Mouse (Mus musculus): Measurements from ENCODE around the gene Ece1.
A peak's percentile ranks its signal among the peaks of the same experiment; 100 is the strongest.

Gene Ece1

DNA sequence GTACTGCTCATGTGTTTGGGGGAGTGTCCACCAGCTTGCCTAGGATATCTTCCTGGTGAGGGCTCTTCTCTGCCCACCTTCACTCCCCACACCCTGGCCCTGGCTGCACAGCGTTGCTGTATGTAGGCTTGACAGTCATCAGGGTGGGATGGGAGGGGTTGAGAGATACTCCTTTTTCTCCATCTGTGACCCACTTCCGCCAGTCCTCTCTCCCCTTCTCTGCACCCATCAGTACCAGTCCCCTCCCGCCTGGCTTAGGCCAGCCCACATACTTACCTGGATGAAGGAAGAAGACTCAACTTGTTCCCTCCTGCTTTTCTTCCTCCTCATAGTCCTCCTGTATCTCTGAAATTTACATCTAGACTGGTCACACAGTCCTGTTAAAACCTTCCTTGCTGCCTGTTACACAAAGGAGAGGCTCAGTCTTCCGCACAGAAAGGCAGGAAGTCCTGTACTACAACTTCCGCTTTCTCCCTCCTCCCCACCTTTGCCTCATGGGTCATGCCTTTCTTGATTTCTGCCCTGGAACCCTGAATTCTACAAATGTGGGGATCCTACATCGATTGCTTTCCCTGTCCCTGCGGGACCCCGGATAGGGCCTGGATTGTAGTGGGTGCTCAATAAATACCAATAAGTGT lies 21.6 kb downstream of the Ece1 start:
- DNase-seq: no peak

GRCm38 (mm10) chr4:137887337-137887992 lies 25.4 kb downstream of the Ece1 start:
- no peak for DNase-seq

GRCm38 (mm10) chr4:137887993-137888388 lies 26.0 kb downstream of the Ece1 start:
- DNase-seq: no peak

- DNase-seq: no peak
Measured at GRCm38 (mm10) chr4:137890596-137890995, 28.6 kb downstream of the Ece1 start.

- DNase-seq: no peak
Measured at GRCm38 (mm10) chr4:137891553-137892145, 29.6 kb downstream of the Ece1 start.

- DNase-seq: no peak
Measured at GRCm38 (mm10) chr4:137892713-137893242, 30.7 kb downstream of the Ece1 start.

GRCm38 (mm10) chr4:137896612-137897297 lies 34.7 kb downstream of the Ece1 start:
- no peak for DNase-seq

GRCm38 (mm10) chr4:137897298-137897612 lies 35.2 kb downstream of the Ece1 start:
- peak; percentile 70 for DNase-seq

GRCm38 (mm10) chr4:137898490-137898889 lies 36.5 kb downstream of the Ece1 start:
- DNase-seq: no peak

DNA sequence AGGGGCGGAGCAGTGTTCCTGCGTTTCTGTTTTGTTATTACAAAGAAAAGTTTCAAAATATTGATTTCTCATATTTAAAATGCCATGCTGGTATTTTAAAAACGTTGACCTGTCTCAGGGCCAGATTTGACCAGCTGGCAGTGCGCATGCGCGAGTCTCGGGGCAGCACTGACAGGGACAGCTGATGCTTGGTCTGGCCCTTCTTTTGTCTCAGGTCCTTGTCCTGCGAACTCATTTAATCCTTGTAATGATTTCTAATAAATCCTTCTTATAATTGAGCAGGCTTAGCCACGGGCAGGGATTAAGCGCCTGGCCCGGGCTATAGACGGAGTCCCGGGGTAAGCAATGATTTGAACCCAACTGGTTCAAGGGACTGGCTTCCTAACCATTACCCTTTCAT lies 40.2 kb downstream of the Ece1 start:
- no peak for DNase-seq

GRCm38 (mm10) chr4:137902873-137903272 lies 40.8 kb downstream of the Ece1 start:
- no peak for DNase-seq

DNA sequence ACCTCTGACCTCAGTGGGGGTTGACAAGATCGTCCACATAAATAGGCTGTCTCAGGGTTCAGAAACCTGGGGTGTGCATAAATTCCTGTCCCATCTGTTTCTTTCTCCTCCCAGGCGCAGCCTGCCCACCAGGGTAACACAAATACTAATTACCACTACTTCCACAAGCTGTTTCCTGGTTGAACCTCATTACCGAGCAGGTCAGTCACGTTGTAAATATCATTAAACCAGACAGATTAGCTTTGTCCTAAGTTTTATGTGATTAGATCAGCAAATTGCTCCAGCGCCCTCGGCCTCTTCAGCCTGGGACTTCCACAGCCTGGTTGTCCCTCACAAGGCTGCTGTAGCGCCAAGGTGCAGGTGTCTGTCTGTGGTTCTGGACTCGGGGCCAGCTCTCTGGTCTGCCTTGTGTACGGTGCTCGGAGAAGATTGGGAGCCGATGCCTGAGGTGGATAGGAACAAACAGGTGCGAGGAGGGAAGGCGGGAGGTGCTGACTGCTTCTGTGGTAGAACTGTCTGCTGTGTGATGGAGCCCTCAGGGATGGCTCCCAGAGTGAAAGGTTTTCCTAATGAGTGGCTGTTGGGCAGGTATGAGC lies 43.0 kb downstream of the Ece1 start:
- DNase-seq: peak; percentile 62

GRCm38 (mm10) chr4:137907979-137908378 lies 45.9 kb downstream of the Ece1 start:
- no peak for DNase-seq

- DNase-seq: no peak
Measured at GRCm38 (mm10) chr4:137908489-137908888, 46.5 kb downstream of the Ece1 start.

DNA sequence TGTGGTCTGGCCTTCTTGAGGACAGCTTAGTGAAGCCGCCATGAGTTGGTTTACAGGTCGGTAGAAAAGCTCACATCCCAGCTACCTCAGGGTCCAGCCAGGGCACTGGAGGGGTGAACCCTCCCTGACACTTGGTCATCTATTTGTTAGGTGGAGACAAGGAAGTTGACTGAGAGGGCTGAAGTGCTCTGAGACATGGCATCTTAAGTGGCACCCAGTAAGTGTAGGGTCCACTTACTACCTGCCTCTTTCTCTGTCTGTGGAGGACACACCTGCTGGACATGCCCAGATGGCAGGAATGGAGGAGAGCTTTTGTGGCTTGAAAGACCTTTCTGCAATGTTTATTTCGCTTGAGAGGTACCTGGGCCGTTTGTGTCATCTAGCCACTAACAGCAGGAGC lies 46.9 kb downstream of the Ece1 start:
- DNase-seq: no peak

DNA sequence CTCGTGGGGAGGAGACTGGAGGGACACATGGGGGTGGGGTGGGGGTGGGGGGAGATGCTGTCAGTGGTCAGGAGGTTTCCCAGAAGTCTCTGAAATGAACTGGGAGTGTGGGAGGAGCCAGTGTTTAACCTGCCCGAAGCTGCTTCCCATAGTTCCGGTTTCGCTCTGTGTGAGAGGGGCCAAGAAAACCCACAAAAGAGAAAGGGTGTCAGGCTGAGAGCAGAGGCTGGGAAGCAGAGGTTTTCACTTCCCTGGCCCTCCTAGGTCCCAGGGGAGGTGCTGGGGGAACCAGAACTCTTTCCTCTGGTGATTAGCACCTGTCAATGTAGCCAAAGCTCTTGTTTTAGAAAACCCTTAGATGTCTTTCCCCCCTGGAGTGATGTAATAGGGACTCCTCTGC lies 47.4 kb downstream of the Ece1 start:
- no peak for DNase-seq

DNA sequence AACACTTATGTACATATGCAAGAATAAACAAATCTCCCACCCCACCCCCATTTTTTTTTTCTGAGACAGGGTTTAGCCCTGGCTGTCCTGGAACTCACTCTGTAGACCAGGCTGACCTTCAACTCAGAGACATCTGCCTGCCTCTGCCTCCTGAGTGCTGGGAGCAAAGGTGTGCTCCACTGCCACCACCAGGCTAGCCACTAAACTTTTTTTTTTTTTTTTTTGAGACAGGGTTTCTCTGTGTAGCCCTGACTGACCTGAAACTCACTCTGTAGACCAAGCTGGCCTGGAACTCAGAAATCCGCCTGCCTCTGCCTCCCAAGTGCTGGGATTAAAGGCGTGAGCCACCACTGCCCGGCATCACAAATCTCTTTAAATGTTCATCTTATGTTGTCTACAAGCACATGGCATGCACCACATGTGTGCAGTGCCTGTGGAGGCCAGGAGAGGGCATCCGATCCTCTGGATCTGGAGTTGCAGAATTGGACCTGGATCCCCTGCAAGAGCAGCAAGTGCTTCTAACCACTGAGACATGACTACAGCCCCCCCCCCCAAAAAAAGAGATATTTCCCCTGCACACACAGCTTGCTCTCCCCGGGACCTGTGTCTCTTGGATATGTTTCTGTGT lies 48.5 kb downstream of the Ece1 start:
- no peak for DNase-seq

- DNase-seq: no peak
Measured at GRCm38 (mm10) chr4:137911657-137912056, 49.6 kb downstream of the Ece1 start.

- no peak for DNase-seq
Measured at GRCm38 (mm10) chr4:137912768-137913305, 50.8 kb downstream of the Ece1 start.

DNA sequence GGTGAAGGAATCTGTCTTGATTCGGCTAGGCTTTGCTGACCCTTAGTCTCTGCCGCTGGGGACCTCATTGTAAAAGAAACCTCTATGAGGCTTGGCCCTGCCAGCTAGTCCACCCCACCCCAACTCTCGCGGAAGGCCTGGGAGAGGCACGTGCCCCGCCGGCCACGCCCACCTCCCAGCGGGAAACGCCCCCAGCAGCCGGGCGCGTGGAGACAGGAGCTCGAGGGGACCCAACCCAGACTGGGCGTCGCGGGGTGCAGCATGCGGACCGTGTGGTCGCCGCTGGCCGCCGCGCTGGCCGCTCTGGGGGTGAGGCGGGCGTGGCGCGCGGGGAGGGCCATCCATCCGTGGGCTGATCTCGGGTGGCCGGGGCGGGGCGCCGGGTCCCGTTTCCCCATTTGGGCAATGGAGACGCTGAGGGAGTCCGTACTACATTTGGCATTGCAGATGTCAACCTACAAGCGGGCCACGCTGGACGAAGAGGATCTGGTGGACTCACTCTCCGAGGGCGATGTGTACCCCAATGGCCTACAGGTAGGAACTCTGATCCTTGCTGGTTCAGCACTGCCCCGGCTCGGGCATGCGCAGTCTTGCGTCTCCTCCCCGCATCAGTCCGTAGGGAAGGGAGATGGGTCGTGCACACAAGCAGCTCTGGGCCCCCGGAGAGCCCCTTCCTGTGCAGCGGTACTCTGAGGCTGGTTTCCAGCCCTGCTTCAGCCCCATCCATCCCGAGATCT lies 51.5 kb downstream of the Ece1 start:
- no peak for DNase-seq

DNA sequence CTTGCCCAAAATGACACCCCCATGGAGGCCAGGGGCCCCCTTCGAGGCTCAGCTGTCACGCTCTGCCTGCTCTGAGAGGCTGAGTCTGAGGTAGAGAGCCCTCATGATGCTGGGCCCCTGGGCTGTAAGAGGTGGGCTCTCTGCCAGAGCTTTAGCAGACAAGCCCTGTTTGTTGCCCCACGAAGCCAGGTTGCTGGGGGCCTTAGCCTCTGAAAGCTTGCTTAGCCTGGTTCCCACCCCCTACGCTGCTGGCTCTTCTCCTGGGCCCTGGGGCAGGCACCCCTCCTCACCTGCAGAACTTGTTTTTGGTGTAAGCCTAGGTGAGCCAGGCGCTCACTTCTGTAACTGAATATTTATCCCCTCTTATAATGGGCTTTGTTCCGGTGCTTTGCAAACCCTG lies 55.6 kb downstream of the Ece1 start:
- DNase-seq: no peak

DNA sequence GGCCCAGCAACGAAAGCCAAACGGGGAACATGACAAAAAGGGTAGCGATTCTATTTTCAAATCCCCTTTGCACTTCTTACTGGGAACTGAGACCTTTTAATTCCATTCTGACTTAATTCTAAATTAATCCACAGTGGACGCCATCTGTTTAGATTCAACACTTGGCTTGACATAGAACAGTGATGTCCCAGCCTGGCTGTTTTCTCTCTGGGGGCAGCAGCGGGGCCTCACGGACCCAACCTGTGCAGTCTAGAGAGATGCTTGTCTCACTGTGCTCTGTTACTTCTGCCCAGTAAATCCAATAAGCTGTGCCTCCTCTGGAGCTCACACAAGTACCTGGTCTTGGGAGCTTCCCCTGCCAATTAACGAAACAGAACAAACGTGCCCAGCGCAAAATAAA lies 56.5 kb downstream of the Ece1 start:
- DNase-seq: peak; percentile 67
